Mouse (Mus musculus) forebrain, embryonic 11.5 days (tissue): ENCODE data around the gene Clec3a. TPM values are rescaled to one million over a fixed set of nuclear protein-coding genes. Genes with fewer than 3 reads are reported as not detected.

Source experiments
- ATAC-seq: fragments of 200-750 bp; cut with Nextera tagmentation; replicated peaks from 2 replicates; pipeline ENCODE4 v1.8.0; 2017; ENCODE audit warnings: moderate TSS enrichment; ENCODE audit not compliant: low FRiP score
- DNase-seq: peaks from one replicate; pipeline ENCODE4 v3.0.0-alpha.2; 2017; ENCODE audit warnings: low spot score
- H3K27ac ChIP-seq: fragments of 300-500 bp; sonication (generic); 2 replicates; pipeline ENCODE4 v1.5.1; 2014; ENCODE audit warnings: low read depth, low read length
- H3K27me3 ChIP-seq: fragments of 300-500 bp; sonication (generic); 2 replicates; pipeline ENCODE4 v1.6.1; 2014; ENCODE audit warnings: mild to moderate bottlenecking, low read length, mixed read lengths; ENCODE audit not compliant: control insufficient read depth, insufficient read depth
- H3K36me3 ChIP-seq: fragments of 300-500 bp; sonication (generic); 2 replicates; pipeline ENCODE4 v1.6.1; 2014; ENCODE audit warnings: mild to moderate bottlenecking, low read length, moderate library complexity, mixed read lengths; ENCODE audit not compliant: control insufficient read depth, insufficient read depth
- H3K4me1 ChIP-seq: fragments of 300-500 bp; sonication (generic); replicated peaks from 2 replicates; pipeline ENCODE4 v1.6.1; 2014; ENCODE audit warnings: low read length, mixed read lengths; ENCODE audit not compliant: control insufficient read depth, insufficient read depth
- H3K4me2 ChIP-seq: fragments of 300-500 bp; sonication (generic); 2 replicates; pipeline ENCODE4 v1.6.1; 2014; ENCODE audit warnings: low read depth, mild to moderate bottlenecking, low read length, moderate library complexity, mixed read lengths; ENCODE audit not compliant: severe bottlenecking
- H3K4me3 ChIP-seq: fragments of 300-500 bp; sonication (generic); 2 replicates; pipeline ENCODE4 v1.5.1; 2014; ENCODE audit warnings: low read depth, low read length
- H3K9ac ChIP-seq: fragments of 300-500 bp; sonication (generic); 2 replicates; pipeline ENCODE4 v1.6.1; 2014; ENCODE audit warnings: low read length
- H3K9me3 ChIP-seq: fragments of 300-500 bp; sonication (generic); 2 replicates; pipeline ENCODE4 v1.6.1; 2016; ENCODE audit warnings: low read length, mixed read lengths; ENCODE audit not compliant: control insufficient read depth
- WGBS: fragments of 180-500 bp; shearing (Covaris S2); extraction: QIAGEN DNeasy Blood & Tissue Kit; methylation state at CpG from one replicate; pipeline ENCODE4 v1.1.7; 2014; 5-methylcytosine and 5-hydroxymethylcytosine counted together
- polyA plus RNA-seq: library from polyadenylated mRNA; unstranded; fragments of >200 nt; fragmentation: Nextera tagmentation; extraction: Ambion mirVana; gene quantifications from 2 replicates; pipeline ENCODE4 v1.2.1, GENCODE M21; 2014

The Clec3a gene
- polyA plus RNA-seq, 1 experiment from 2014 or later: not detected

DNA sequence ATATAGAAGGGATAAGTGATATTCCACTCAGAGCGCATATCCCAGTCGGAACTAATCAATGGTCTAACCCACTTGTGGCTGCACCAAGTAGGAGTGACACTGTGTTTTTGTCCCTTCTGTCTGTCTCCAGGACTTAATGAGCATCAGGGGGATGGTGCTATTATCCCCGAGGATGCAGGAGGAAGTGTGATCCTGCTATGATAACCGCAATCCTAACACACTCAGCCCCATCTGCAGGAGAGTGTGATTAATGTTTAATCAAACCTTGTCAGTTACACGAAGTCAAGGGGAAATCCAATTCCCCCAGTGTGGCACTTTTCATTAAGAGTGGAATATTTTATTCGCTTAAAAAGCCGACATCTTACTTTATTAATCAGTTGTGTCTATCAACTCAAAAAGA is 16.2 kb upstream of the Clec3a start:
- Histone ChIP-seq H3K9ac (no peak overlapping the region), H3K4me3 (no peak overlapping the region), H3K27me3 (no peaks in the 10 kb centered on the region), H3K4me2 (no peak overlapping the region), H3K27ac (no peak overlapping the region), H3K9me3 (no peaks in the 10 kb centered on the region), H3K4me1 (no peaks in the 10 kb centered on the region), H3K36me3 (no peaks in the 10 kb centered on the region)
- WGBS: 77% methylated on average over 7 of the region's 7 CpGs
- no peak for DNase-seq
- no peak for ATAC-seq

DNA sequence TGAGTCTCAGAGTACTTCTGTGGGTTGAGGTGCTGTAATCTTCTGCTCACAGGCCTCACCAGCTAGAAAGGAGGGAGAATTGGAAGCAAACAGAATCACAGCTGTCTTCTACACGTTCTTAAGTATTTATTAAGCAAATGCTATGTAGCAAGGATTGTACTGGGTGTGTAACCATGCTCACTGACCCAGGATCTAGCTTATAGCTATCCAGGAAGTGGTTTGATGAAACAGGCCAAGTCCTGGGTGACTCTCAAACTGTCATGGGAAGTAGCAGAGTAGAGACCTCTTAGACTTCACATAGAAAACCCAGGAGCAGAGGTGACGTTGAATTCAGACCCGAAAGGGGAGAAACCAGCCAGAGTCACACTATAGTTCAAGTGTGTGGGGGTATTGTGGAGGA is 6.5 kb upstream of the Clec3a start:
- no peak overlapping the region for H3K27ac ChIP-seq
- no peak overlapping the region for H3K4me3 ChIP-seq
- H3K4me2 ChIP-seq: no peak overlapping the region
- H3K27me3 ChIP-seq: no peaks in the 10 kb centered on the region
- no peaks in the 10 kb centered on the region for H3K4me1 ChIP-seq
- no peaks in the 10 kb centered on the region for H3K36me3 ChIP-seq
- no peak for ATAC-seq
- H3K9ac ChIP-seq: no peak overlapping the region
- WGBS: 77% methylated on average over 3 of the region's 3 CpGs
- DNase-seq: no peak
- no peaks in the 10 kb centered on the region for H3K9me3 ChIP-seq

DNA sequence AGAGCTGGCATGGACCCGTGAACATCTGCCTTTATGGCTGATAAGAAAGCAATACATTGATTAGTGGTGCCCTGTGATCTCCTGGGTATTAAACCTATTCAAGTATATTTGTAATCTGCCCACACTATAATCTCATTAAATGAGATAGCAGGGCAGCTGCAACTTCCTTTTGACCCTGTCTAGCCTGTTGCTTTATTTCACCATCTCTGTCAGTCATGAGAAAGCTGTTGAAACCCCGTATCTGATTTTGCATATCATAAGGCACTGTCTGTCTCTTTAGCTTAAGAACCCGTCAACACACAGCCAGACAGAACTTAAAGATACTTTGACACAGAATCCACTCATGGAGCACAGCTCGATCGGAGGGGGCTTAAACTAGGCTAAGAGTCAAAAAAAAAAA is 600 bp downstream of the Clec3a start:
- H3K9me3 ChIP-seq: no peaks in the 10 kb centered on the region
- no peak overlapping the region for H3K9ac ChIP-seq
- ATAC-seq (no peak), DNase-seq (no peak)
- WGBS: 82% methylated on average over 5 of the region's 5 CpGs
- no peak overlapping the region for H3K4me2 ChIP-seq
- no peaks in the 10 kb centered on the region for H3K36me3 ChIP-seq
- no peak overlapping the region for H3K27ac ChIP-seq
- H3K4me3 ChIP-seq: no peak overlapping the region
- H3K27me3 ChIP-seq: no peaks in the 10 kb centered on the region
- H3K4me1 ChIP-seq: no peaks in the 10 kb centered on the region

DNA sequence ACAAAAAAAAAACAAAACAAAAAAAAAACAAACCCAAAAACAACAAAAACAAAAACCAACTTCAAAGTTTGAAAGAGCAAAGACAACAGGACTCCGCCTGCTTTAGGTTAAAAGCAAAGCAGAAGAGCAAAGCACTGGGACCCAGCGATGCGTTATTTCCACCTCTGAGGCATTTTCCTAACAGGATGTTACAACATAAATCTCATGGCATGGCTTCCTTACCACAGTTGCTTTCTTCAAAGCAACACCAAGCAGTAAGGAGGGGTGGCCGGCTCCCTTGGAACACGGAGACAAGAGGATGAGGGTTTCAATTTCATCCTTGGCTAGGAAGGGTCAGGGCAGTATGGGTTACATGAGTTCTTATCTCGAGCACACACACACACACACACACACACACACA is 1.0 kb downstream of the Clec3a start:
- WGBS: 80% methylated on average over 6 of the region's 6 CpGs

DNA sequence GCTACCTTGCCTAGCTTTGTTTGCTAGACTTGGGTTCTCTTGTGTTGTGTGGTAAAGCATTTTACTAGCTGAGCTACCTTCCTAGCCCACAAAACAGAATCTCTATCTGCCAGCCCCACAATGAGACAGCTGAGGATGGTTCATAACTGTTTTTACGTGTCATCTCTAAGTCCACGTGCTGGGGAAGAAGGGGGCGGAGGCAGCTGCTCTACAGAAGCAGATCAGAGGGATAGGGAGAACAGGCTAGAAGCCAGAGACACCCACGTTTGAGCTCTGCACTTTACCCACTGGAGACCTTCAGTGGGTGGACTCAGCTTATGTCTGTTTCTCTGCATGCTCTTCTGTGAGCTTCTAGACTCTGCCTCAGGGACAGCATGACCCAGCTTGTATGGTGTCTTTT is 3.7 kb downstream of the Clec3a start:
- H3K4me1 ChIP-seq: no peaks in the 10 kb centered on the region
- H3K9ac ChIP-seq: no peak overlapping the region
- WGBS: 86% methylated on average over 4 of the region's 4 CpGs
- no peaks in the 10 kb centered on the region for H3K27me3 ChIP-seq
- H3K4me3 ChIP-seq: no peak overlapping the region
- H3K9me3 ChIP-seq: no peaks in the 10 kb centered on the region
- no peaks in the 10 kb centered on the region for H3K36me3 ChIP-seq
- H3K27ac ChIP-seq: no peak overlapping the region
- ATAC-seq (no peak), DNase-seq (no peak)
- no peak overlapping the region for H3K4me2 ChIP-seq

More for the DNA sequence above, 1.0 kb downstream of the Clec3a start:
- ATAC-seq (no peak), DNase-seq (no peak)
- Histone ChIP-seq H3K4me2 (no peak overlapping the region), H3K27me3 (no peaks in the 10 kb centered on the region), H3K27ac (no peak overlapping the region), H3K36me3 (no peaks in the 10 kb centered on the region), H3K9ac (no peak overlapping the region), H3K4me3 (no peak overlapping the region), H3K9me3 (no peaks in the 10 kb centered on the region), H3K4me1 (no peaks in the 10 kb centered on the region)

DNA sequence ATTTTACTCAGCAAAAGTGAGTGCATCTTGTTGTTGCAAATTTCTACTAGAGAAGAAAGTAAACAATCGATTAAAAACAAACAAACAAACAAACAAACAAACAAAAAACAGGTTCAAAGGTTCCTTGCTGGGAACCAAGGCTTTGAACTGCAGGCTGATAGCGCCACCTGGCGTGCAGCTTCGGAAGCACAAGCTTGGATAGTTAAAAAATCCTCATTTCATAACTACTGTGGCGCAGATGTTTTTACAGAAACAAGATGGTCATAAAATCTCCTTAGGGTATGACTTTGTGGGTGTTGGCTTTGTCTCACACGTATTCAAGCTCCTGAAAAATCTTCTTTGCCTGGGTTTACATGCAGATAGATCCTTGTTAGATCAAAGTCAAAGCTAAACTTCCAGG is 20.4 kb downstream of the Clec3a start:
- ATAC-seq (no peak), DNase-seq (peak; percentile 81)
- Histone ChIP-seq H3K4me3 (no peak overlapping the region), H3K4me1 (no peaks in the 10 kb centered on the region), H3K9ac (no peak overlapping the region), H3K27ac (no peak overlapping the region), H3K4me2 (no peak overlapping the region), H3K9me3 (no peaks in the 10 kb centered on the region), H3K36me3 (no peaks in the 10 kb centered on the region), H3K27me3 (no peaks in the 10 kb centered on the region)
- 12% methylated on average over 6 of the region's 6 CpGs for WGBS

DNA sequence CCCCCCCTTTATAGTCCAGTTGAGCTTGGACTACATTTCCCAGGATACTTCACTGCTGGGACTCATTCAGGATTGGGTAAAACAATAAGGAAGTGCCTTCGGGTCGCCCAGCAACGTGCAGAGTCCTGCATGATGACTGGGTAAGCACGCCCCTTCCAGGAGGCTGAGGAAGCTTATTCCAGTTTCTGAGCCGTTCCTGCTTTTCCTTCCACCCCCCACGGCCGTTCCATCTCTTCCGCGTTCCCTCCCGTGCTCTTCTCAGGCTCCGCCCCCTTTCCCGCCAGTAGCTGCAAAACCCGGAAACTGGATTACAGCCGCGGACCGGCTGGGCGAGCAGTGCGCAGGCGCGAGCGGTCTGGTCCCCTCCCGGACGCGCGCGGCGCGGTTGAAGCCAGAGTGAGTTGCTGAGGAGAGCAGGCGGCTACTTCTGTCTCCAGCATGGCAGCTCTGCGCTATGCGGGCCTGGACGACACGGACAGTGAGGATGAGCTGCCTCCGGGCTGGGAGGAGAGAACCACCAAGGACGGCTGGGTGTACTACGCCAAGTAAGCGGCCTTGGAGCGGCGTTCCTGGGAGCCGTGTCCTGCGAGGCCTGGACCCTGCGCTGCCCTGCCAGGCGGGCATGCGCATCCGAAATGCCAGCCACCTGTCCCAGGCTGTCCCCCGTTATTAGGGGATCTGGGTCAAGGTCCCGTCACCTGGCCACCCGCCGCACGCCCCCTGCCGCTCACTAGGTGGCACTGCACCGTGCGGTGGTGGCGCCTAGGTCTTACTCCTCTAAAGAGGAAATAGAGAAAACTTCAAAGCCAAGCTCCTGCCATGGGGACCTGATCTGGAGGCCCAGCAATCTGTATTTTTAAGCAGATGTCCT is 21.7 kb downstream of the Clec3a start, which contains the start of gene Wwox:
Gene Wwox (plus strand): TSS at position 322 of the 871 bp plus-strand sequence.
- Histone ChIP-seq H3K4me1 (no peaks in the 10 kb centered on the region), H3K9ac (peak within 1 kb of the TSS; percentile 74), H3K27me3 (no peaks in the 10 kb centered on the region), H3K9me3 (no peaks in the 10 kb centered on the region), H3K36me3 (no peaks in the 10 kb centered on the region), H3K4me2 (peak within 1 kb of the TSS; percentile 78), H3K4me3 (peak within 1 kb of the TSS; percentile 61), H3K27ac (peak within 1 kb of the TSS; percentile 72)
- DNase-seq (peak; percentile 99), ATAC-seq (peak; percentile 97)
- under 1% methylated on average over 54 of the region's 54 CpGs for WGBS

DNA sequence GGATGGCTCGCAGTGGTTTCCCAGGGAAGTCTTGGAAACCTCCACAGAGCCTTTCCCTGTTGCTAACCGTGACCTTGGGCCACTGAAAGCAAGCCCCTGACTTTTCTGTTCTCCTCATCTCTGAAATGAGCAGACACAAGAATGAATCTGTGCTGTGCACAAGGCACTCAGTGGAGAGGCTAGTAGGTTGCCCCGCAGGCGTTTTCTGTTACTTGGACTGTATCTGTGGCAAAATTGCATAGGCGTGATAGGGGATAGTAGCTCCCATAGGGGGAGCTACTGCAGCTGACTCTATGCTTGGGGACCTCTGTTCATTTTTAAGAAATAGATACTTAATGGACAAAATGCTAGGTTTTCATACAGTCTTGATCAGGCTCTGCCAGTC is 22.3 kb downstream of the Clec3a start:
- Histone ChIP-seq H3K27me3 (no peaks in the 10 kb centered on the region), H3K4me2 (peak overlapping the region; percentile 78), H3K27ac (no peak overlapping the region), H3K36me3 (no peaks in the 10 kb centered on the region), H3K4me1 (no peaks in the 10 kb centered on the region), H3K9me3 (no peaks in the 10 kb centered on the region), H3K4me3 (peak overlapping the region; percentile 61), H3K9ac (peak overlapping the region; percentile 74)
- no peak for ATAC-seq
- WGBS: 25% methylated on average over 5 of the region's 5 CpGs
- DNase-seq: no peak

DNA sequence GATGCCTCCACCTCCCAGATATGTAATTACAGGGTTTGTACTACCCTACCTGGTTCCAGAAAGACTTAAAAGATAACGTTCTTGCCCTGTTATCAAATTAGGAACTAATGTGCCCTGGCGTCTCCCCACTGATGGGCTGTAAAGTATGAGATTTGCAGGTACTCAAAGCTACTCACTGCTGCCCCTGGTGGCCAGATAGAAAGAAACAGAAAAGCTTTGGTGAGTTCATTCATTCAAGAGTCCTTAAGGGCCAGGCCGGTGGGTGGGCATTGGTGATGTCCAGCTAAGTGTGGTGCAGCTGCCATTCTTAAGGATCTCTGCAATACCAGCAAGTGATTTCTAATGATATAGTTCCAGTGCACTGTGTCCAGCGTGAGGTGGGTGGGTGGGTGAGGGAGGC is 23.7 kb downstream of the Clec3a start:
- no peak overlapping the region for H3K4me2 ChIP-seq
- no peaks in the 10 kb centered on the region for H3K4me1 ChIP-seq
- H3K4me3 ChIP-seq: no peak overlapping the region
- ATAC-seq (no peak), DNase-seq (peak; percentile 72)
- H3K9me3 ChIP-seq: no peaks in the 10 kb centered on the region
- H3K36me3 ChIP-seq: no peaks in the 10 kb centered on the region
- WGBS: 84% methylated on average over 4 of the region's 4 CpGs
- no peak overlapping the region for H3K9ac ChIP-seq
- H3K27me3 ChIP-seq: no peaks in the 10 kb centered on the region
- H3K27ac ChIP-seq: no peak overlapping the region
